8 mouse cellular contexts compared by ENCODE assay signal in genomic region chr3:146406007-146406341, GRCm38 (mm10). TPM values are rescaled to one million over a fixed set of nuclear protein-coding genes. Genes with fewer than 3 reads are reported as not detected.
DNase-seq lines count a peak whose midpoint lies in the region; ATAC-seq and TF ChIP-seq lines count a peak whose summit lies in the region.

No protein-coding gene starts in this region.

- H3K4me1 ChIP-seq in hindbrain, embryonic 11.5 days (replicated peaks; ENCODE audit: control insufficient read depth, insufficient read depth, low read length), result peaks cover 5% of the 10 kb centered on the region
- H3K4me1 ChIP-seq in limb, embryonic 13.5 days, result peaks cover 31% of the 10 kb centered on the region
- peaks cover 27% of the 10 kb centered on the region for H3K4me1 ChIP-seq in neural tube, embryonic 12.5 days

- no peaks in the 10 kb centered on the region for H3K27me3 ChIP-seq in hindbrain, embryonic 11.5 days (ENCODE audit: control insufficient read depth, insufficient read depth, low read length)
- no peaks in the 10 kb centered on the region for H3K27me3 ChIP-seq in limb, embryonic 13.5 days
- H3K27me3 ChIP-seq in neural tube, embryonic 12.5 days (replicated peaks), result no peaks in the 10 kb centered on the region

- peak overlapping the region; percentile 100; the same call in 1 of the 2 replicates for H3K27ac ChIP-seq in layer of hippocampus, adult 2 months
- H3K27ac ChIP-seq in hindbrain, embryonic 11.5 days (ENCODE audit: low read depth, low read length), result no peak overlapping the region
- H3K27ac ChIP-seq in limb, embryonic 13.5 days, result no peak overlapping the region
- no peak overlapping the region for H3K27ac ChIP-seq in neural tube, embryonic 12.5 days

- peak overlapping the region; percentile 69 for H3K4me2 ChIP-seq in hindbrain, embryonic 11.5 days (replicated peaks; ENCODE audit: low read depth, low read length)
- peak overlapping the region; percentile 90 for H3K4me2 ChIP-seq in limb, embryonic 13.5 days (replicated peaks)
- H3K4me2 ChIP-seq in neural tube, embryonic 12.5 days (replicated peaks), result peak overlapping the region; percentile 85

- peaks cover 2% of the 10 kb centered on the region; the same call in 1 of the 2 replicates for H3K9me3 ChIP-seq in hindbrain, embryonic 11.5 days (ENCODE audit: control insufficient read depth, low read length)
- peaks cover 5% of the 10 kb centered on the region; the same call in 1 of the 2 replicates for H3K9me3 ChIP-seq in limb, embryonic 13.5 days
- H3K9me3 ChIP-seq in neural tube, embryonic 12.5 days, result 0 out of 2 replicates have a peak, but pooled peaks cover 6% of the 10 kb centered on the region

- TF ChIP-seq CTCF in layer of hippocampus, adult 2 months (conservative IDR thresholded peaks at IDR 0.05), result no peak

- no peak for ATAC-seq in hindbrain, embryonic 11.5 days (ENCODE audit: low FRiP score)
- no peak for ATAC-seq in limb, embryonic 13.5 days (ENCODE audit: low FRiP score, low read depth)
- ATAC-seq in neural tube, embryonic 12.5 days (ENCODE audit: low FRiP score, low read depth), result no peak

- H3K9ac ChIP-seq in hindbrain, embryonic 11.5 days (ENCODE audit: low read depth, low read length), result no peak overlapping the region
- peak overlapping the region; percentile 91 for H3K9ac ChIP-seq in limb, embryonic 13.5 days
- peak overlapping the region; percentile 94 for H3K9ac ChIP-seq in neural tube, embryonic 12.5 days

- peak overlapping the region; percentile 96 for H3K4me3 ChIP-seq in layer of hippocampus, adult 2 months
- peak overlapping the region; percentile 92 for H3K4me3 ChIP-seq in hindbrain, embryonic 11.5 days (ENCODE audit: low read depth, low read length)
- peak overlapping the region; percentile 90 for H3K4me3 ChIP-seq in limb, embryonic 13.5 days
- H3K4me3 ChIP-seq in neural tube, embryonic 12.5 days, result 0 out of 2 replicates have a peak overlapping the region, but pooled peaks have one; percentile 93

- DNase-seq in layer of hippocampus, adult 2 months (ENCODE audit: low spot score in 2 of 2), result no peak
- no peak for DNase-seq in layer of hippocampus, adult 9-10 months (ENCODE audit: low spot score)
- peak; percentile 23 for DNase-seq in hindbrain, embryonic 11.5 days (ENCODE audit: low spot score)
- DNase-seq in left cerebral cortex, adult 8-10 months (ENCODE audit: low spot score in 2 of 2), result no peak
- no peak for DNase-seq in layer of hippocampus, adult 18-20 months (ENCODE audit: low spot score in 2 of 2)
- DNase-seq in MN1 (ENCODE audit: low spot score), result no peak

- H3K36me3 ChIP-seq in hindbrain, embryonic 11.5 days (ENCODE audit: control insufficient read depth, insufficient read depth, low read length), result no peaks in the 10 kb centered on the region
- H3K36me3 ChIP-seq in limb, embryonic 13.5 days, result no peaks in the 10 kb centered on the region
- no peaks in the 10 kb centered on the region for H3K36me3 ChIP-seq in neural tube, embryonic 12.5 days

- 59% methylated on average over 5 of the region's 5 CpGs for WGBS in hindbrain, embryonic 11.5 days
- 57% methylated on average over 5 of the region's 5 CpGs for WGBS in limb, embryonic 13.5 days
- WGBS in neural tube, embryonic 12.5 days, result 67% methylated on average over 5 of the region's 5 CpGs

RNA-seq across cellular contexts. Expression of gene Ssx2ip, which starts 1.5 kb away (rescaled TPM):
- total RNA-seq in layer of hippocampus, adult 2 months (2021), result 100 to 1,000 TPM in 1 of 2 experiments, 10 to 100 TPM in 1; 99.7 to 107 TPM
- 25.1 and 28.0 TPM in 2 replicates for polyA plus RNA-seq in hindbrain, embryonic 11.5 days (2014; fragmentation: Nextera tagmentation; extraction: Ambion mirVana)
- polyA plus RNA-seq in limb, embryonic 13.5 days (2015; fragmentation: Nextera tagmentation; extraction: Ambion mirVana), result 18.7 and 18.9 TPM in 2 replicates
- polyA plus RNA-seq in neural tube, embryonic 12.5 days (2016; fragmentation: Nextera tagmentation; extraction: Ambion mirVana), result 19.0 and 21.6 TPM in 2 replicates
- 10 to 100 TPM; 81.7 to 96.1 (median 89.0) TPM for total RNA-seq in left cerebral cortex, adult 8-10 months (2022)
- total RNA-seq in layer of hippocampus, adult 18-20 months (2021), result 100 to 1,000 TPM in 1 of 2 experiments, 10 to 100 TPM in 1; 97.4 to 105 TPM

RNA-seq across cellular contexts. Expression of gene Ctbs, which starts 43.6 kb away (rescaled TPM):
- total RNA-seq in layer of hippocampus, adult 2 months (2021), result 1 to 10 TPM; 9.0 to 9.1 TPM
- polyA plus RNA-seq in hindbrain, embryonic 11.5 days (2014; fragmentation: Nextera tagmentation; extraction: Ambion mirVana), result 6.7 and 8.8 TPM in 2 replicates
- polyA plus RNA-seq in limb, embryonic 13.5 days (2015; fragmentation: Nextera tagmentation; extraction: Ambion mirVana), result 8.5 and 8.7 TPM in 2 replicates
- 5.2 and 5.6 TPM in 2 replicates for polyA plus RNA-seq in neural tube, embryonic 12.5 days (2016; fragmentation: Nextera tagmentation; extraction: Ambion mirVana)
- total RNA-seq in left cerebral cortex, adult 8-10 months (2022), result 10 to 100 TPM in 1 of 4 experiments, 1 to 10 TPM in 3; 5.9 to 10.5 (median 9.7) TPM
- total RNA-seq in layer of hippocampus, adult 18-20 months (2021), result 1 to 10 TPM; 5.9 to 7.7 TPM
